Mouse (Mus musculus) E14TG2a.4 (cell line): ENCODE data around the gene Ssr3.

Experiments
- CTCF ChIP-seq: conservative IDR thresholded peaks from 2 replicates; pipeline ENCODE4 v1.5.1; 2014; ENCODE audit warnings: low read length
- NANOG ChIP-seq: IDR thresholded peaks from 2 replicates; pipeline ENCODE4 v1.6.1; 2014; ENCODE audit warnings: borderline replicate concordance, low read length, mixed read lengths

DNA sequence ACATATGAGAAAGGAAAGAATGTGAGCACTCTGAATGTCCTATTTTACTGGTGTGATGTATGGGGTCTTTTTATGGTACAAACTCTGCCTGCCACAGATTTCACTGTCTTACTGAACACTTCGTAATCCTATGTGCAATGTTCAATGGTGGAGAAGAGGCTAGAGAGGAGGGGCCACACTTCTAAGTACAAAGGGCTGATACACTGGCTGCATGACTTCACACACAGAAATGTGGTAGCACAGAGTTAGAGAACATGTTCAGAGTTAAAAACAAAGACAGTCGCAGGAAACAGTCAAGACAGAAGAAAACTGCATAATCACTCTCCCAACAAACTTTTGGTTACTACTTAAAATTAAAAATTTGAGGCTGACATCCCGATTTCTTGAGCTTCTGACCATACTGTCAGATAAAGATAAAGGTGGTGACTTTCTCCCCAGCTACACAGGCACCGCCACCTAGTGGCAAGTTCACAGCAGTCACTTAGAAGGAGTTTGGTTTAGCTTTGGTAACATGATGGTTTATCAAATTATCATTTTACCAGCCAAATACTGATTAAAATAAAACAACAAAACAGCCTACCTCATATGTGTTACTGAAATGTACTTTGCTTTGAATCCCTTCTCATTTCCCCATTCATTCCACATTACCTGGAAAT, 12.4 kb downstream of the Ssr3 start:
- TF ChIP-seq CTCF (peak; percentile 80), NANOG (no peak)
